Mouse (Mus musculus) midbrain, postnatal 0 days (tissue): ENCODE measurements around the gene Mybpc3. TPM values are rescaled to one million over a fixed set of nuclear protein-coding genes. Genes with fewer than 3 reads are reported as not detected.

Source experiments
- ATAC-seq: fragments of 200-750 bp; cut with Nextera tagmentation; 2 replicates; pipeline ENCODE4 v1.8.0; 2017; ENCODE audit warnings: moderate number of reproducible peaks, mild to moderate bottlenecking, moderate TSS enrichment, moderate library complexity; ENCODE audit not compliant: low FRiP score
- DNase-seq: peaks from one replicate; pipeline ENCODE4 v3.0.0-alpha.2; 2015; ENCODE audit warnings: low spot score
- H3K27ac ChIP-seq: fragments of 300-500 bp; sonication (generic); 2 replicates; pipeline ENCODE4 v1.5.1; 2014; ENCODE audit warnings: low read depth, mild to moderate bottlenecking, low read length, mixed read lengths
- H3K27me3 ChIP-seq: fragments of 300-500 bp; sonication (generic); 2 replicates; pipeline ENCODE4 v1.6.1; 2014; ENCODE audit warnings: low read length, control low read depth, mixed read lengths; ENCODE audit not compliant: insufficient read depth
- H3K36me3 ChIP-seq: fragments of 300-500 bp; sonication (generic); 2 replicates; pipeline ENCODE4 v1.6.1; 2014; ENCODE audit warnings: low read length, control low read depth, mixed read lengths; ENCODE audit not compliant: insufficient read depth
- H3K4me1 ChIP-seq: fragments of 300-500 bp; sonication (generic); 2 replicates; pipeline ENCODE4 v1.6.1; 2014; ENCODE audit warnings: mild to moderate bottlenecking, control low read depth, antibody characterized with exemption, low read length, mixed read lengths; ENCODE audit not compliant: insufficient read depth
- H3K4me2 ChIP-seq: fragments of 300-500 bp; sonication (generic); 2 replicates; pipeline ENCODE4 v1.6.1; 2014; ENCODE audit warnings: low read depth, mild to moderate bottlenecking, low read length, mixed read lengths; ENCODE audit not compliant: poor library complexity, severe bottlenecking
- H3K4me3 ChIP-seq: fragments of 300-500 bp; sonication (generic); 2 replicates; pipeline ENCODE4 v1.5.1; 2014; ENCODE audit warnings: low read depth, mild to moderate bottlenecking, low read length, moderate library complexity
- H3K9ac ChIP-seq: fragments of 300-500 bp; sonication (generic); replicated peaks from 2 replicates; pipeline ENCODE4 v1.6.1; 2014; ENCODE audit warnings: mild to moderate bottlenecking, low read length, moderate library complexity, mixed read lengths; ENCODE audit not compliant: poor library complexity, severe bottlenecking
- H3K9me3 ChIP-seq: fragments of 300-500 bp; sonication (generic); 2 replicates; pipeline ENCODE4 v1.6.1; 2016; ENCODE audit warnings: low read length, control low read depth
- CTCF ChIP-seq: IDR thresholded peaks from 2 replicates; pipeline ENCODE4 v1.5.1; 2016; ENCODE audit warnings: antibody characterized with exemption, mild to moderate bottlenecking
- WGBS: fragments of 180-500 bp; shearing (Covaris S2); extraction: QIAGEN DNeasy Blood & Tissue Kit; methylation state at CpG from one replicate; pipeline ENCODE4 v1.1.7; 2014; 5-methylcytosine and 5-hydroxymethylcytosine counted together
- polyA plus RNA-seq: library from polyadenylated mRNA; unstranded; fragments of >200 nt; fragmentation: Nextera tagmentation; extraction: Ambion mirVana; gene quantifications from 2 replicates; pipeline ENCODE4 v1.2.1, GENCODE M21; 2015
- total RNA-seq: library from RNA; depleted of rRNA; stranded (reverse); fragments of >200 nt; gene quantifications from 2 replicates; pipeline ENCODE4 v1.2.3, GENCODE M21; 2014

The Mybpc3 gene
- total and polyA plus RNA-seq, 2 experiments from 2014 or later, result not detected

GRCm38 (mm10) chr2:91142920-91143319, 25.0 kb downstream of the Mybpc3 start:
- Histone ChIP-seq H3K27me3 (no peaks in the 10 kb centered on the region), H3K9me3 (no peaks in the 10 kb centered on the region), H3K4me1 (no peaks in the 10 kb centered on the region), H3K4me3 (no peak overlapping the region), H3K9ac (no peak overlapping the region), H3K27ac (no peak overlapping the region), H3K4me2 (no peak overlapping the region), H3K36me3 (peaks cover 72% of the 10 kb centered on the region)
- TF ChIP-seq CTCF, result no peak
- no peak; the same call in 1 of the 2 replicates for ATAC-seq
- WGBS, result 89% methylated on average over 6 of the region's 6 CpGs
- no peak for DNase-seq

- 97% methylated on average over 11 of the region's 11 CpGs for WGBS
- Histone ChIP-seq H3K9me3 (no peaks in the 10 kb centered on the region), H3K27ac (no peak overlapping the region), H3K36me3 (peaks cover 67% of the 10 kb centered on the region), H3K4me3 (no peak overlapping the region), H3K4me2 (no peak overlapping the region), H3K9ac (no peak overlapping the region), H3K27me3 (no peaks in the 10 kb centered on the region), H3K4me1 (no peaks in the 10 kb centered on the region)
- DNase-seq, result no peak
- ATAC-seq, result no peak
- no peak for TF ChIP-seq CTCF
These were observed 25.5 kb downstream of the Mybpc3 start for GRCm38 (mm10) chr2:91143401-91143800.

GRCm38 (mm10) chr2:91148101-91148500, 30.2 kb downstream of the Mybpc3 start:
- TF ChIP-seq CTCF, result no peak
- Histone ChIP-seq H3K27me3 (no peaks in the 10 kb centered on the region), H3K9me3 (no peaks in the 10 kb centered on the region), H3K27ac (no peak overlapping the region), H3K36me3 (peaks cover 47% of the 10 kb centered on the region), H3K9ac (no peak overlapping the region), H3K4me2 (no peak overlapping the region), H3K4me3 (no peak overlapping the region), H3K4me1 (no peaks in the 10 kb centered on the region)
- DNase-seq (no peak), ATAC-seq (no peak)

DNA sequence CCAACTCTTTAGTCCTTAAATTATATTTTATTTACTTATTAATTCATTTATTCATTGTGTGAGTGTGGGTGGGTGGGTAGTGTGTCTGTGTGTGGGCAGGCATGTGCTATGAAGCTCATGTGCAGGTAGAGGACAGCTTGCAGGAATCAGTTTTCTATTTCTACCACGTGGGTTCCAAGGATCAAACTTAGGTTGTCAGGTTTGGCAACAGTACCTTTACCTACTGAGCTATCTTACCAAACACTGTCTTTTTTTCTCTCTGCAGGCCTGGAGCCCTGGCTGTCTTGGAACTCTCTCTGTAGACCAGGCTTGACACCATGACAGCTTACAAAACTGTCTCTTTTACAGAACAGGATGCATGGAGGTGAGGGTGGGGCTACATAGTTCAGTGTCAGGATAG, 33.4 kb downstream of the Mybpc3 start:
- Histone ChIP-seq H3K27me3 (no peaks in the 10 kb centered on the region), H3K9ac (no peak overlapping the region), H3K4me1 (no peaks in the 10 kb centered on the region), H3K27ac (no peak overlapping the region), H3K4me3 (no peak overlapping the region), H3K4me2 (no peak overlapping the region), H3K36me3 (peaks cover 56% of the 10 kb centered on the region), H3K9me3 (no peaks in the 10 kb centered on the region)
- DNase-seq, result no peak
- WGBS, result 80% methylated on average over 1 of the region's 1 CpGs
- TF ChIP-seq CTCF, result no peak
- ATAC-seq, result no peak

- H3K9me3 ChIP-seq, result no peaks in the 10 kb centered on the region
- H3K4me3 ChIP-seq, result no peak overlapping the region
- DNase-seq, result no peak
- H3K36me3 ChIP-seq, result peaks cover 59% of the 10 kb centered on the region
- H3K27ac ChIP-seq, result no peak overlapping the region
- no peaks in the 10 kb centered on the region for H3K4me1 ChIP-seq
- no peak for TF ChIP-seq CTCF
- H3K9ac ChIP-seq, result no peak overlapping the region
- H3K27me3 ChIP-seq, result no peaks in the 10 kb centered on the region
- no peak for ATAC-seq
- no peak overlapping the region for H3K4me2 ChIP-seq
- WGBS, result 86% methylated on average over 3 of the region's 3 CpGs
These were observed 35.0 kb downstream of the Mybpc3 start for GRCm38 (mm10) chr2:91152885-91153377.

GRCm38 (mm10) chr2:91154091-91154490, 36.1 kb downstream of the Mybpc3 start:
- H3K27me3 ChIP-seq, result no peaks in the 10 kb centered on the region
- no peak overlapping the region for H3K27ac ChIP-seq
- 97% methylated on average over 3 of the region's 3 CpGs for WGBS
- H3K36me3 ChIP-seq, result peaks cover 62% of the 10 kb centered on the region
- no peak overlapping the region for H3K9ac ChIP-seq
- H3K4me3 ChIP-seq, result no peak overlapping the region
- no peaks in the 10 kb centered on the region for H3K9me3 ChIP-seq
- DNase-seq (no peak), ATAC-seq (no peak)
- H3K4me2 ChIP-seq, result no peak overlapping the region
- TF ChIP-seq CTCF, result no peak
- no peaks in the 10 kb centered on the region for H3K4me1 ChIP-seq
